Mouse (Mus musculus) hindbrain, embryonic 11.5 days (tissue): Measurements from ENCODE around the gene Ggnbp2. TPM values are rescaled to one million over a fixed set of nuclear protein-coding genes. Genes with fewer than 3 reads are reported as not detected.

ENCODE experiments used
- ATAC-seq: fragments of 200-750 bp; cut with Nextera tagmentation; 2 replicates; pipeline ENCODE4 v1.8.0; 2017; ENCODE audit warnings: mild to moderate bottlenecking, moderate TSS enrichment, moderate library complexity; ENCODE audit not compliant: low FRiP score
- DNase-seq: peaks from one replicate; pipeline ENCODE4 v3.0.0-alpha.2; 2015; ENCODE audit warnings: low spot score
- H3K27ac ChIP-seq: fragments of 300-500 bp; sonication (generic); 2 replicates; pipeline ENCODE4 v1.5.1; 2014; ENCODE audit warnings: mild to moderate bottlenecking, low read depth, low read length
- H3K27me3 ChIP-seq: fragments of 300-500 bp; sonication (generic); 2 replicates; pipeline ENCODE4 v1.6.1; 2014; ENCODE audit warnings: mild to moderate bottlenecking, low read length, moderate library complexity, mixed read lengths; ENCODE audit not compliant: control insufficient read depth, insufficient read depth
- H3K36me3 ChIP-seq: fragments of 300-500 bp; sonication (generic); 2 replicates; pipeline ENCODE4 v1.6.1; 2014; ENCODE audit warnings: mild to moderate bottlenecking, low read length, moderate library complexity, mixed read lengths; ENCODE audit not compliant: control insufficient read depth, insufficient read depth
- H3K4me1 ChIP-seq: fragments of 300-500 bp; sonication (generic); replicated peaks from 2 replicates; pipeline ENCODE4 v1.6.1; 2014; ENCODE audit warnings: low read length, mixed read lengths; ENCODE audit not compliant: control insufficient read depth, insufficient read depth
- H3K4me2 ChIP-seq: fragments of 300-500 bp; sonication (generic); replicated peaks from 2 replicates; pipeline ENCODE4 v1.6.1; 2014; ENCODE audit warnings: mild to moderate bottlenecking, low read depth, low read length
- H3K4me3 ChIP-seq: fragments of 300-500 bp; sonication (generic); 2 replicates; pipeline ENCODE4 v1.5.1; 2014; ENCODE audit warnings: low read depth, low read length
- H3K9ac ChIP-seq: fragments of 300-500 bp; sonication (generic); 2 replicates; pipeline ENCODE4 v1.6.1; 2014; ENCODE audit warnings: low read depth, low read length
- H3K9me3 ChIP-seq: fragments of 300-500 bp; sonication (generic); 2 replicates; pipeline ENCODE4 v1.6.1; 2016; ENCODE audit warnings: low read length; ENCODE audit not compliant: control insufficient read depth
- WGBS: fragments of 180-500 bp; shearing (Covaris S2); extraction: QIAGEN DNeasy Blood & Tissue Kit; methylation state at CpG from one replicate; pipeline ENCODE4 v1.1.7; 2014; 5-methylcytosine and 5-hydroxymethylcytosine counted together
- polyA plus RNA-seq: library from polyadenylated mRNA; unstranded; fragments of >200 nt; fragmentation: Nextera tagmentation; extraction: Ambion mirVana; gene quantifications from 2 replicates; pipeline ENCODE4 v1.2.1, GENCODE M21; 2014

The Ggnbp2 gene
- polyA plus RNA-seq, result 77.1 and 77.3 TPM in 2 replicates

GRCm38 (mm10) chr11:84870337-84871043, at the start of gene Ggnbp2:
Gene Ggnbp2 (minus strand): TSS chr11:84870817.
- under 1% methylated on average over 44 of the region's 62 CpGs for WGBS
- Histone ChIP-seq H3K27me3 (no peaks in the 10 kb centered on the region), H3K4me2 (peak within 1 kb of the TSS; percentile 89), H3K4me3 (peak within 1 kb of the TSS; percentile 95), H3K4me1 (no peaks in the 10 kb centered on the region; the same call in 1 of the 2 replicates), H3K9me3 (no peaks in the 10 kb centered on the region), H3K36me3 (no peaks in the 10 kb centered on the region), H3K9ac (peak within 1 kb of the TSS; percentile 93), H3K27ac (peak within 1 kb of the TSS; percentile 98)
- DNase-seq (peak; percentile 89), ATAC-seq (peak; percentile 88)

- Histone ChIP-seq H3K4me2 (no peak overlapping the region), H3K4me3 (no peak overlapping the region), H3K4me1 (no peaks in the 10 kb centered on the region), H3K27ac (no peak overlapping the region), H3K27me3 (no peaks in the 10 kb centered on the region), H3K9me3 (no peaks in the 10 kb centered on the region), H3K36me3 (no peaks in the 10 kb centered on the region), H3K9ac (no peak overlapping the region)
- 71% methylated on average over 7 of the region's 7 CpGs for WGBS
- ATAC-seq, result no peak
- no peak for DNase-seq
Measured at GRCm38 (mm10) chr11:84919951-84920350, 49.3 kb upstream of the Ggnbp2 start.

GRCm38 (mm10) chr11:84919276-84919675, 48.7 kb upstream of the Ggnbp2 start:
- Histone ChIP-seq H3K27me3 (no peaks in the 10 kb centered on the region), H3K27ac (no peak overlapping the region), H3K9ac (no peak overlapping the region), H3K4me2 (no peak overlapping the region), H3K36me3 (no peaks in the 10 kb centered on the region), H3K4me3 (no peak overlapping the region), H3K4me1 (no peaks in the 10 kb centered on the region), H3K9me3 (no peaks in the 10 kb centered on the region)
- ATAC-seq (no peak), DNase-seq (peak; percentile 43)
- WGBS, result 40% methylated on average over 3 of the region's 3 CpGs

- ATAC-seq, result peak; percentile 63; the same call in 1 of the 2 replicates
- WGBS, result 6% methylated on average over 16 of the region's 16 CpGs
- H3K4me2 ChIP-seq, result no peak overlapping the region; the same call in 1 of the 2 replicates
Measured at GRCm38 (mm10) chr11:84918425-84918824, 47.8 kb upstream of the Ggnbp2 start.

DNA sequence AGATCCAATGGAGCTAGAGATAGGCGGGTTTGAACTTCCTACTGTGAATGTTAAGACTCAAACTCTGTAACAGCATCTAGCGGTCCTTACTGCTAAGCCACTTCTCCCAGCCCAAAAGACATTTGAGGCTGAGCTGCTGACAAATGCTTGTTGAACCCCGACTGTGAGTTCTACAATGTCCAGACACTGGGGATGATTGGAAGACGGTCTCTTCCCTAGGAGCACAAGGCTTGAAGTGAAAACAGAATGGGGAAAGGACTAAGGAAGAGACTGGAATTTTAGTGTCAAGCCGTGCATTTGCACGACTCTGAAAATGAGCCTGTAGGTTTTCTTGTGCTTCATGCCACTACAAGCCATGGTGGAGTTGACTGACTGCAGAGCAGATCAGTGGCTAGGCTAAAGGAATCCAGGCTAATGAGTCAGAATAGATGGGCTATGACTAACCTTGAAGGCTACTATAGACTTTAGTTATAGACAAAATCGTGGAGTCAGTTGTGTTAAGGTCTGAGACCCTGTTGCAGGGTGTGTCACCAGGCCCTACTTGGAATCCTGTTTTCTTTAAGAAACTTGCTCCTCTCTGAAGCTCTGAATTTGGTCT, 46.2 kb upstream of the Ggnbp2 start:
- peak overlapping the region; percentile 46 for H3K9ac ChIP-seq
- 64% methylated on average over 7 of the region's 7 CpGs for WGBS
- no peaks in the 10 kb centered on the region for H3K36me3 ChIP-seq
- H3K4me3 ChIP-seq, result peak overlapping the region; percentile 84
- no peak for ATAC-seq
- H3K4me1 ChIP-seq, result no peaks in the 10 kb centered on the region
- H3K27me3 ChIP-seq, result no peaks in the 10 kb centered on the region
- peak; percentile 16 for DNase-seq
- H3K9me3 ChIP-seq, result no peaks in the 10 kb centered on the region
- no peak overlapping the region for H3K27ac ChIP-seq
- H3K4me2 ChIP-seq, result peak overlapping the region; percentile 26

More at GRCm38 (mm10) chr11:84918425-84918824, 47.8 kb upstream of the Ggnbp2 start:
- Histone ChIP-seq H3K27ac (no peak overlapping the region), H3K4me1 (no peaks in the 10 kb centered on the region), H3K9me3 (no peaks in the 10 kb centered on the region), H3K4me3 (no peak overlapping the region), H3K36me3 (no peaks in the 10 kb centered on the region), H3K9ac (no peak overlapping the region), H3K27me3 (no peaks in the 10 kb centered on the region)
- DNase-seq, result peak; percentile 94

GRCm38 (mm10) chr11:84916053-84916702, 45.6 kb upstream of the Ggnbp2 start, which contains the start of gene Znhit3:
Gene Znhit3 (minus strand): TSS chr11:84916366.
- no peaks in the 10 kb centered on the region for H3K4me1 ChIP-seq
- no peaks in the 10 kb centered on the region for H3K9me3 ChIP-seq
- ATAC-seq (peak; percentile 80), DNase-seq (peak; percentile 84)
- no peaks in the 10 kb centered on the region for H3K27me3 ChIP-seq
- H3K27ac ChIP-seq, result no peak within 1 kb of the TSS
- peak within 1 kb of the TSS; percentile 82 for H3K9ac ChIP-seq
- H3K36me3 ChIP-seq, result no peaks in the 10 kb centered on the region
- H3K4me2 ChIP-seq, result peak within 1 kb of the TSS; percentile 75
- H3K4me3 ChIP-seq, result peak within 1 kb of the TSS; percentile 84
- WGBS, result 4% methylated on average over 33 of the region's 34 CpGs

- no peaks in the 10 kb centered on the region for H3K9me3 ChIP-seq
- no peak overlapping the region for H3K9ac ChIP-seq
- ATAC-seq (no peak), DNase-seq (no peak)
- 0 out of 2 replicates have a peak overlapping the region, but pooled peaks have one; percentile 12 for H3K4me2 ChIP-seq
- H3K27me3 ChIP-seq, result no peaks in the 10 kb centered on the region
- H3K4me1 ChIP-seq, result no peaks in the 10 kb centered on the region
- no peak overlapping the region for H3K4me3 ChIP-seq
- no peaks in the 10 kb centered on the region for H3K36me3 ChIP-seq
- 80% methylated on average over 5 of the region's 5 CpGs for WGBS
- no peak overlapping the region for H3K27ac ChIP-seq
Measured at GRCm38 (mm10) chr11:84914673-84915072, 44.1 kb upstream of the Ggnbp2 start.

DNA sequence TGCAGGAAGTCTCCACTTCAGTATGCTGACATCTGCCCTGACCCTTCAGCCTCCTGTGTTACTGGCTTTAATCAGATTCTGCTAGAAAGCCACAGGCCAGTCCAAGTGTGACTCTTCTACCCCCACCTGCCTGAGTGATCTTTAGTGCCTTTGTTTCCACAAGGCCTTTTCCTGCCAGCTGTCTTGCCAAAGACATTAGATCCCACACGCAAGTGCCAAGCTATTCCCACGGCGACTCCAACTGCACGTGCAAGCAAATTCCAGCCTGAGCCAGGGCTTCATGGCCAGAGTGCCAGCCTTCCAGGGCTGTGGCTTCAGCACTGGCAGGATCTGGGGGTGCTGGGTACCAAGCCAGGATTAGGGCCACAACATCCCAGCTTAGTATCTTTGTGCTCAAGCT, 39.8 kb upstream of the Ggnbp2 start:
- Histone ChIP-seq H3K36me3 (no peaks in the 10 kb centered on the region; the same call in 1 of the 2 replicates), H3K4me1 (no peaks in the 10 kb centered on the region), H3K4me3 (no peak overlapping the region), H3K4me2 (no peak overlapping the region), H3K27ac (no peak overlapping the region), H3K9me3 (no peaks in the 10 kb centered on the region), H3K9ac (no peak overlapping the region), H3K27me3 (no peaks in the 10 kb centered on the region)
- ATAC-seq (no peak), DNase-seq (no peak)
- WGBS, result 85% methylated on average over 4 of the region's 4 CpGs
